Mouse (Mus musculus): ENCODE data around the gene Sh2d4b. TPM values are rescaled to one million over a fixed set of nuclear protein-coding genes. Genes with fewer than 3 reads are reported as not detected.

The Sh2d4b gene
- 0.46 and 0.70 TPM in 2 replicates for polyA plus RNA-seq (2014; fragmentation: Nextera tagmentation; extraction: Ambion mirVana)

- no peak within 1 kb of the TSS for H3K4me2 ChIP-seq (ENCODE audit: low read length)
- no peaks in the 10 kb centered on the region for H3K36me3 ChIP-seq (ENCODE audit: control insufficient read depth, insufficient read depth, low read length)
- H3K27me3 ChIP-seq (replicated peaks; ENCODE audit: control insufficient read depth, insufficient read depth, low read length), result no peaks in the 10 kb centered on the region
- DNase-seq (ENCODE audit: low spot score) (peak; percentile 48), ATAC-seq (replicated peaks; ENCODE audit: low FRiP score, low TSS enrichment, low read depth) (no peak)
- H3K9ac ChIP-seq (ENCODE audit: low read length), result no peak within 1 kb of the TSS
- H3K9me3 ChIP-seq (ENCODE audit: control insufficient read depth, low read length), result no peaks in the 10 kb centered on the region
- no peaks in the 10 kb centered on the region for H3K4me1 ChIP-seq (replicated peaks; ENCODE audit: control insufficient read depth, insufficient read depth, low read length)
- no peak within 1 kb of the TSS for H3K27ac ChIP-seq (ENCODE audit: low read depth)
- 66% methylated on average over 3 of the region's 3 CpGs for WGBS
- H3K4me3 ChIP-seq (ENCODE audit: low read depth, low read length), result no peak within 1 kb of the TSS
Observed at GRCm38 (mm10) chr14:40893196-40893595, at the start of gene Sh2d4b. TSS of gene Sh2d4b (minus strand) at chr14:40893266.

GRCm38 (mm10) chr14:40942429-40942828, 49.4 kb upstream of the Sh2d4b start:
- DNase-seq (ENCODE audit: low spot score) (no peak), ATAC-seq (replicated peaks; ENCODE audit: low FRiP score, low TSS enrichment, low read depth) (no peak)
- Histone ChIP-seq H3K27ac (ENCODE audit: low read depth) (no peak overlapping the region), H3K36me3 (ENCODE audit: control insufficient read depth, insufficient read depth, low read length) (0 out of 2 replicates have a peak, but pooled peaks cover 5% of the 10 kb centered on the region), H3K4me2 (ENCODE audit: low read length) (no peak overlapping the region), H3K4me1 (replicated peaks; ENCODE audit: control insufficient read depth, insufficient read depth, low read length) (no peaks in the 10 kb centered on the region), H3K9ac (ENCODE audit: low read length) (no peak overlapping the region), H3K4me3 (ENCODE audit: low read depth, low read length) (no peak overlapping the region), H3K9me3 (ENCODE audit: control insufficient read depth, low read length) (no peaks in the 10 kb centered on the region), H3K27me3 (replicated peaks; ENCODE audit: control insufficient read depth, insufficient read depth, low read length) (no peaks in the 10 kb centered on the region)
- 88% methylated on average over 2 of the region's 2 CpGs for WGBS

- H3K4me2 ChIP-seq (ENCODE audit: low read length), result no peak overlapping the region
- H3K4me1 ChIP-seq (replicated peaks; ENCODE audit: control insufficient read depth, insufficient read depth, low read length), result no peaks in the 10 kb centered on the region
- 89% methylated on average over 11 of the region's 11 CpGs for WGBS
- ATAC-seq (replicated peaks; ENCODE audit: low FRiP score, low TSS enrichment, low read depth), result no peak
- no peaks in the 10 kb centered on the region for H3K9me3 ChIP-seq (ENCODE audit: control insufficient read depth, low read length)
- no peak for DNase-seq (ENCODE audit: low spot score)
- H3K4me3 ChIP-seq (ENCODE audit: low read depth, low read length), result no peak overlapping the region
- H3K36me3 ChIP-seq (ENCODE audit: control insufficient read depth, insufficient read depth, low read length), result peaks cover 6% of the 10 kb centered on the region; the same call in 1 of the 2 replicates
- no peak overlapping the region for H3K27ac ChIP-seq (ENCODE audit: low read depth)
- H3K9ac ChIP-seq (ENCODE audit: low read length), result no peak overlapping the region
- no peaks in the 10 kb centered on the region for H3K27me3 ChIP-seq (replicated peaks; ENCODE audit: control insufficient read depth, insufficient read depth, low read length)
Observed at GRCm38 (mm10) chr14:40938380-40938987, 45.4 kb upstream of the Sh2d4b start.

- no peak overlapping the region for H3K27ac ChIP-seq (ENCODE audit: low read depth)
- H3K27me3 ChIP-seq (replicated peaks; ENCODE audit: control insufficient read depth, insufficient read depth, low read length), result no peaks in the 10 kb centered on the region
- DNase-seq (ENCODE audit: low spot score), result no peak
- H3K36me3 ChIP-seq (ENCODE audit: control insufficient read depth, insufficient read depth, low read length), result peaks cover 6% of the 10 kb centered on the region; the same call in 1 of the 2 replicates
- no peaks in the 10 kb centered on the region for H3K9me3 ChIP-seq (ENCODE audit: control insufficient read depth, low read length)
- H3K4me3 ChIP-seq (ENCODE audit: low read depth, low read length), result no peak overlapping the region
- no peak overlapping the region for H3K9ac ChIP-seq (ENCODE audit: low read length)
- WGBS, result 78% methylated on average over 4 of the region's 4 CpGs
- H3K4me2 ChIP-seq (ENCODE audit: low read length), result no peak overlapping the region
- no peak for ATAC-seq (replicated peaks; ENCODE audit: low FRiP score, low TSS enrichment, low read depth)
- no peaks in the 10 kb centered on the region for H3K4me1 ChIP-seq (replicated peaks; ENCODE audit: control insufficient read depth, insufficient read depth, low read length)
Observed at GRCm38 (mm10) chr14:40937052-40937451, 44.0 kb upstream of the Sh2d4b start.

GRCm38 (mm10) chr14:40935481-40935880, 42.4 kb upstream of the Sh2d4b start:
- H3K4me2 ChIP-seq (ENCODE audit: low read length), result no peak overlapping the region
- 56% methylated on average over 1 of the region's 1 CpGs for WGBS
- no peak for ATAC-seq (replicated peaks; ENCODE audit: low FRiP score, low TSS enrichment, low read depth)

GRCm38 (mm10) chr14:40935054-40935453, 42.0 kb upstream of the Sh2d4b start:
- no peak for ATAC-seq (replicated peaks; ENCODE audit: low FRiP score, low TSS enrichment, low read depth)

More at GRCm38 (mm10) chr14:40935481-40935880, 42.4 kb upstream of the Sh2d4b start:
- no peak overlapping the region for H3K4me3 ChIP-seq (ENCODE audit: low read depth, low read length)
- H3K9ac ChIP-seq (ENCODE audit: low read length), result no peak overlapping the region
- H3K27ac ChIP-seq (ENCODE audit: low read depth), result no peak overlapping the region
- no peaks in the 10 kb centered on the region for H3K9me3 ChIP-seq (ENCODE audit: control insufficient read depth, low read length)
- H3K4me1 ChIP-seq (replicated peaks; ENCODE audit: control insufficient read depth, insufficient read depth, low read length), result peaks cover 8% of the 10 kb centered on the region; the same call in 1 of the 2 replicates
- H3K27me3 ChIP-seq (replicated peaks; ENCODE audit: control insufficient read depth, insufficient read depth, low read length), result no peaks in the 10 kb centered on the region
- peaks cover 6% of the 10 kb centered on the region; the same call in 1 of the 2 replicates for H3K36me3 ChIP-seq (ENCODE audit: control insufficient read depth, insufficient read depth, low read length)
- DNase-seq (ENCODE audit: low spot score), result no peak

GRCm38 (mm10) chr14:40933328-40933727, 40.3 kb upstream of the Sh2d4b start:
- H3K4me1 ChIP-seq (replicated peaks; ENCODE audit: control insufficient read depth, insufficient read depth, low read length), result peaks cover 8% of the 10 kb centered on the region; the same call in 1 of the 2 replicates
- WGBS, result 90% methylated on average over 7 of the region's 7 CpGs
- no peaks in the 10 kb centered on the region for H3K27me3 ChIP-seq (replicated peaks; ENCODE audit: control insufficient read depth, insufficient read depth, low read length)
- H3K36me3 ChIP-seq (ENCODE audit: control insufficient read depth, insufficient read depth, low read length), result peaks cover 6% of the 10 kb centered on the region; the same call in 1 of the 2 replicates
- ATAC-seq (replicated peaks; ENCODE audit: low FRiP score, low TSS enrichment, low read depth) (no peak), DNase-seq (ENCODE audit: low spot score) (no peak)
- H3K9me3 ChIP-seq (ENCODE audit: control insufficient read depth, low read length), result no peaks in the 10 kb centered on the region
- no peak overlapping the region for H3K9ac ChIP-seq (ENCODE audit: low read length)
- no peak overlapping the region for H3K4me3 ChIP-seq (ENCODE audit: low read depth, low read length)
- H3K4me2 ChIP-seq (ENCODE audit: low read length), result no peak overlapping the region
- no peak overlapping the region for H3K27ac ChIP-seq (ENCODE audit: low read depth)

More at GRCm38 (mm10) chr14:40935054-40935453, 42.0 kb upstream of the Sh2d4b start:
- no peak overlapping the region for H3K4me2 ChIP-seq (ENCODE audit: low read length)
- no peak overlapping the region for H3K4me3 ChIP-seq (ENCODE audit: low read depth, low read length)
- H3K4me1 ChIP-seq (replicated peaks; ENCODE audit: control insufficient read depth, insufficient read depth, low read length), result peaks cover 8% of the 10 kb centered on the region; the same call in 1 of the 2 replicates
- H3K27me3 ChIP-seq (replicated peaks; ENCODE audit: control insufficient read depth, insufficient read depth, low read length), result no peaks in the 10 kb centered on the region
- peaks cover 6% of the 10 kb centered on the region; the same call in 1 of the 2 replicates for H3K36me3 ChIP-seq (ENCODE audit: control insufficient read depth, insufficient read depth, low read length)
- H3K27ac ChIP-seq (ENCODE audit: low read depth), result no peak overlapping the region
- H3K9me3 ChIP-seq (ENCODE audit: control insufficient read depth, low read length), result no peaks in the 10 kb centered on the region
- WGBS, result 78% methylated on average over 2 of the region's 2 CpGs
- H3K9ac ChIP-seq (ENCODE audit: low read length), result no peak overlapping the region
- DNase-seq (ENCODE audit: low spot score), result no peak

GRCm38 (mm10) chr14:40932225-40932624, 39.2 kb upstream of the Sh2d4b start:
- H3K9me3 ChIP-seq (ENCODE audit: control insufficient read depth, low read length), result no peaks in the 10 kb centered on the region
- H3K4me1 ChIP-seq (replicated peaks; ENCODE audit: control insufficient read depth, insufficient read depth, low read length), result peaks cover 8% of the 10 kb centered on the region; the same call in 1 of the 2 replicates
- no peak overlapping the region for H3K4me3 ChIP-seq (ENCODE audit: low read depth, low read length)
- DNase-seq (ENCODE audit: low spot score) (no peak), ATAC-seq (replicated peaks; ENCODE audit: low FRiP score, low TSS enrichment, low read depth) (no peak)
- H3K9ac ChIP-seq (ENCODE audit: low read length), result no peak overlapping the region
- H3K4me2 ChIP-seq (ENCODE audit: low read length), result no peak overlapping the region
- no peak overlapping the region for H3K27ac ChIP-seq (ENCODE audit: low read depth)
- H3K27me3 ChIP-seq (replicated peaks; ENCODE audit: control insufficient read depth, insufficient read depth, low read length), result no peaks in the 10 kb centered on the region
- 89% methylated on average over 9 of the region's 9 CpGs for WGBS
- H3K36me3 ChIP-seq (ENCODE audit: control insufficient read depth, insufficient read depth, low read length), result peaks cover 6% of the 10 kb centered on the region; the same call in 1 of the 2 replicates

Data from intestine, embryonic 14.5 days (tissue).